Mouse (Mus musculus) cerebellum, adult 18-20 months (tissue): Measurements from ENCODE around the gene Pold2.
A peak's percentile ranks its signal among the peaks of the same experiment; 100 is the strongest.

Experiments used
- DNase-seq, 2 experiments: peaks; one replicate each; pipeline ENCODE4 v3.0.0; 2021

Pold2 gene

DNA sequence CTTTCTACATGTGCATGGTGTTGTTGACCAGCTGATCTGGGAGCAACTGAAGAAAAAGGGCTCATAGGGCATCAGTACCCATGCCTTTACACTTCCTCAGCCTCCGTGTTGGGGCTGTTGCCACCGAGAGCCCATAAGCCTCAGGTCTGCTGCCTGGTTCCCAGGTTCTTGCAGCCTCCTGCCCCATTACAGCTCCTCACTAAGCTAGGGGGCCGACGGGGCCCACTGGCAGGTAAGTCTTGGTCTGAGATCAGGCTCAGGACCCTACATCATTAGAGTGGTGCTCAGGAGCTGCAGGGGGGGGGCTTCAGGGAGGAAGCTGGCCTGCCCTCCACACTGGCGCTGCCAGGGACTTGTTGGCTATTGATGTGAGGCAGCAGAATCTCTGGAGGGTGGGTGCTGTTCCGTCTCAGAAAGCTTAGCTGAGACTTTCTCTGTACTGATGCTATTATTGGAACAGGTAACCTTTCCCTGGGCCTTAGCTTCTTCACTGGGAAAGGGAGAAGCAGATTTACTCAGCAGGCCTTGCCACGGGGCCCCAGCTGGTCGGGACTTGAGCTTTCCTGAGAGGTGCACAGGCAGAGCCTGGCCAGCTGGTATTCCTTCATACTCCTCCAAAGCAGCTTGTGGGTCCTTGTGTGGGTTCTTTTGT, 21.5 kb downstream of the Pold2 start:
- DNase-seq, result no peak

DNA sequence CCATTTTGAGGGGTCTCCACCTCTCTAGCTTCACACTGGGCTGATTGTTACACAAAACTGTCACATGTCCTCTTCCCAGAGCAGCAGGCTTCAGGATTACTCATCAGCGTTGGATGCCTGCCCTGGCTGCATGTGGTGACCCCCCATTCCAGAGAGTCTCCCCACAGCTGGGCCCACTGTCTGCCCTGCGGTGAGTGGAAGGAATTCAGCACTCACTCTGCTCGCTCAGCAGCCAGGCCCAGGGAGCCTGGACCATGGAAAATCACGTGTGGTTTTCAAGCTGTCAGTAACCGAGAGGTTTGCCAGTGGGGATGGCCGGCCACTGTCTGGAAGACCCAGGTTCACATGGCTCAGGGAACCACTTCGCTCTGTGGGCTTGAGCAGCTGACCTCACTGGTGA, 22.2 kb downstream of the Pold2 start:
- no peak for DNase-seq

DNA sequence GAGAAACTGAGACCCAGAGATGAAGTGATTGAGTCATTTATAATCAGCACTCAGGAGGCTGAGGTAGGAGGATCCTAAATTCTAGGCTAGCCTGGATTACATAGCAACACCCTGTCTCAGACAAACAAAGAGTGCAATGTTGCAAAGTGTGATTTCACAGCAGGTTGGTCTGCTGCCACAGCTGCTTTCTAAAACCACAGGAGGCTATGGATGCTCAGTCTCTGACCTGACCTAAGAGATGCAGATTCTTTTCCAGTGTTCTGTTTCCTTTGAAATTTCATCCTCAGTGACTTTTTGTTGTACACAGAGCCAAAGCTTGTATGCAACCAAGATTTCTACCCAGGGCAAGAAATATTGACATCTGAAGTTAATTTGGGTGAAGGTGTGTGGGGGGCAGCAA, 22.6 kb downstream of the Pold2 start:
- no peak for DNase-seq

DNA sequence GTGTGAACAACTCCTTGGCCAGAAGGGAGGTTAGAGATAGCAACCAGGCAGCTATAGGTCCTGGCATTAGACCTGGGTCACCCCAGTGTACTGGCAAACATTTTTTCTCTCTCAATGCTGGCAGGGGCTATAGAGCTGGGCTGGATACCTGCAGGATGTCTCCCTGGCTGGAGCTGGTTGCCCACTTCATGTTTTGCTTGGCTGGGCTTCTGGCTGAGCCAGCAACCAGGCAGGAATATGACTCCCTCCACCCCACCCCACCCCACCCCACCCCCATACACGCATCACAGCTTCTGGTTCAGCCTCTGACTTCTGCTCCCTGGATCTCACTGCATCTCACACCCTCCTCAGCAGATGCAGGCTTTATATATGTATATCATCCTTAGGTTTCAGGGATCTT, 25.8 kb downstream of the Pold2 start:
- no peak for DNase-seq

DNA sequence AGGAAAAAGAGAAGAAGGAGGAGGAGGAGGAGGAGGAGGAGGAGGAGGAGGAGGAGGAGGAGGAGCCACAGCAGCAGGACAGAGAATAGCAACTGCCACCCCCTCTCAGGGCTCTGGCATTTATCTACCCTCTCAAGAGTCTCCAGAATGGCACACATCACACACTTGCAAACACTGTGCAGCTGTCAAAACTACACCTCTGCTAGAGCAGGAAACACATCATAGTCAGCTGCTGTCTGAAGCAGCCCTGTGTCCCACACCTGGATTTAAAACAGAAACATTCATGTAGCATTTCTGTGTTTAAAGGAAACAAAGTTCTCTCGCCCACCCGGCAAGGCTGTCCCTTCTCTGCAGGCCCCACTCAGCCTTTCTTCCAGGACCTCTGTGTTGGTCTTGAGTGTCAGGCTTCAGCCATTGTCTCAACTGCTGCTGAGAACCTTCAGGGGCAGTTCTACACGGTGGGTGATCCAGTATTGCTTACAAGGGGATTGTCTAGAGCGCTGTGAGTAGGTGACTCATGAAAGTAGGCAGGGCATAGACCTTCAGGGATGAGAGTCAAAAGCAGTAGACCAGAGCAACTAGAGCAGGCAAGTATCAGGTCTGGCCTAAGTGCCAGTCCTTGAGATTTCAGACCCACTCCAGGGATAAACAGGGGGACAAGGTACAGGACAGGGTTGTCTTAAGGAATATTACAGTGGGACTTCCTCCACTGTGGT, 26.9 kb downstream of the Pold2 start:
- no peak for DNase-seq

GRCm38 (mm10) chr11:5850452-5850851, 27.6 kb downstream of the Pold2 start:
- no peak for DNase-seq

DNA sequence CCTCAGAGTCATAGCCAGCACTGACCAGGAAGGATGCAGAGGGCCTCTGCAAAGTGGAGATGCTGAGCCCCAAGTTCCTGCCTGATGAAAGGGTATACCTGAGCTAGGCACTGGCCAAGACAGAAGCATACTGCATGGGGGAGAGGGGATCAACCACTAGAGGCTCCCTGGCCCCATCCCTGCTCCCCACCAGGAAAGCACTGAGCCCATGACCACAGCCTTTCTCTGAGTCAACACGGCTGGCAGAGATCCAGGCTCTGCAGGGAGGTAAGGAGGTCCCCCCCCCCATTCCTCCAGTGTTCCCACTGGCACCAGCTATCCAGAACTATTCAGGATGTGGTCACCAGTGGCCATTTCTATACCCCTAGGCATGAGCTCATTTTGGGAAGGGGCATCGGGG, 28.8 kb downstream of the Pold2 start:
- DNase-seq, result no peak

DNA sequence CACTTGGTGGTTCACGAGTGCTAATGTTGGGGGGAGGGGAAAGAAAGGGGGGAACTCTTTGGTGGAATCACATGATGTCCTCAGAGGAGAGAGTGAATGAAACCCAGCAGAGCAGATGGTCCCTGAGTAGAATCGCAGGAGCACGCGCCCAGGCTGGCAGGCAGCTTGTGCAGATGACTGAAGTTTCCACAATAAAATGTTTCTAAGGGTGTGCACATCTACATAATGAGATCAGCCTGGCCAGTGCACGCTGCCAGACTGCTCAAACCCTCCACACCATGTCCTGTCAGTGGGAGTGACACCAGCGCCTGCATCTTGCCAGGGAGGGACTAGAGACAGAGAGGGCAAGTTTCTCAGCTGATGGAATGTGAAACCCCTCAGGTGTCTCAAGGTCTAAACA, 29.4 kb downstream of the Pold2 start:
- DNase-seq, result no peak

GRCm38 (mm10) chr11:5846639-5847345, 31.3 kb downstream of the Pold2 start:
- DNase-seq, result no peak

DNA sequence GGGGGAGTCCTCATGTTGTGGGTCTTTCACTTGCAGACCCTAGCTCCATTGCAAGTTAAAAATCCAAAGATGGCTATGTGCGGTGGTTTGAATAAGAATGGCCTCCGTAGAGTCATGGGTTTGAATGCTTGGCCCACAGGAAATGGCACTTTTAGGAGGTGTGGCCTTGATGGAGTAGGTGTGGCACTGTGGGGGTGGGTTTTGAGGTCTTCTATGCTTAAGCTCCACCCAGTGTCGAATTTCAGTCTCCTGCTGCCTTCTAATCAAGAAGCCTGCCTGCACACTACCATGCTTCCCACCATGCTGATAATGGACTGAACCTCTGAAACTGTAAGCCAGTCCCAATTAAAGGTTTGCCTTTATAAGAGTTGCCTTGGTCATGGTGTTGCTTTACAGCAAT, 35.0 kb downstream of the Pold2 start:
- DNase-seq, result no peak

DNA sequence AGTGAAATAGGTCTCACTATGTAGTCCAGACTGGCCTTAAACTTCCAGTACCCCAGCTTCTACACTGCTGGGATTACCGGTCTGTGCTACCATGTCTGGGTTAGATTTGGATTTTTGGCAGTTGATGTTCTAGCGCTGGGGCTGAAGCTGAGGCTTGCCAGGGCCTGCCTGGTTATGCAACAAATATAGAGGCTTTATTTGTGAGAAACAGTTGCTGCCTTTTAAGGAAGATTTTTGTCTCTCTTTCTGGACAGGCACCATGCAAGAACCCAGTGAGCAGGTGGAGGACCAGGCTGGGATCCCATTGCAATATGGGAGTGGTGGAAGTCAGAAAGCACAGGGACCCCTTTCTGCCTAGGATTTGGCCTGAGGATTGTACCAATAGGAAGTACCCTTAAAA, 36.3 kb downstream of the Pold2 start:
- DNase-seq, result no peak

- no peak for DNase-seq
These were observed 37.7 kb downstream of the Pold2 start for GRCm38 (mm10) chr11:5840346-5840745.

DNA sequence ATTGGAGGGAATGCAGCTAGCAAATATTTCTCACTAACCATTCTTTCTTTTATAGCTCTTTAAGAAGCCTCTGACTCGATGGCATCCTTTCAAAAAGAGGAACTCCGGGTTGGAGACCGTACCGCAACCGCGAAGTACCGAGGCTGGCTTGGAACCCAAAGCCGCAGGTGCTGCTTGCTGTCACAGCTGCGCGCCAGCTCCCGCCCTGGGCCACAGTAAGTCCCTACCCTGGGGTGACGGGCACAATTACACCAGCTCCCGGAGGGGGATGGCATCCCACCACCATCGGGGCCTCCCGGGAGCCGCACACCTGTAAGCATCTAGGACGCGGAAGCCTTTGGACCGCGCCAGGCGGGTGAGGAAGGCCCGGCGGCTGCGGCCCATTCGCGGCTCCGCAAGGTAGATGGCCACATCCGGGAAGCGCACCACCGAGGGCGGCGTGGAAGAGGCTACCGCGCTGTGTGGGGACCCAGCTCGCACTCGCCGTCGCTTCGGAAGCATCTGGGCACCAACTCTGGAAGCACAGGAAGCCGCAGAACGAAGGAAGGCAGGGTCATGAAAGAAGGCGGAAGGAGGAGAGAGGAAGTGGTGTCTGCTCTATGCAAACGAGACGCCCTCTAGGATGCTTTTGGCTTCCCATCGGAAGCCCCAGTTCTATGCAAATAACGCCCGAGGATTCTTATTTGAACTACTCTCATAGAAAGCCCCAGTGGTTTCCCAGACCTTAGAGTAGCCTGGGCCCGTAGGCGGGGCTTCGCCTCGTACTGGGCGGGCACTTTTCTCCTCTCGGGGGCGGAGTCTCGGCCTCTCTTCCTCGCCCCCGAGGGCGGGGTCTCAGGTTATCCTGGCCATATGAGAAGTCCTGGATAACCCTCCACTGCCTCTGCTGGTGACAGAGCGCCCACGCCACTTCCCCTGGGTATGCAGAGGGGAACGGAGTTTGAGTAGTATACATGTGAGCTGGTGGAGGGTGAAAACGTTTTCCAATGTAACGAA, 40.5 kb downstream of the Pold2 start, which contains the start of gene Polm:
Polm (minus strand) TSS at position 766 of the 996 bp plus-strand sequence.
- DNase-seq, result peak; percentile 96 to 97

- DNase-seq, result peak; percentile 43 to 45
These were observed 42.0 kb downstream of the Pold2 start for GRCm38 (mm10) chr11:5836126-5836525.

- DNase-seq, result no peak
These were observed 43.0 kb downstream of the Pold2 start for GRCm38 (mm10) chr11:5835057-5835456.

DNA sequence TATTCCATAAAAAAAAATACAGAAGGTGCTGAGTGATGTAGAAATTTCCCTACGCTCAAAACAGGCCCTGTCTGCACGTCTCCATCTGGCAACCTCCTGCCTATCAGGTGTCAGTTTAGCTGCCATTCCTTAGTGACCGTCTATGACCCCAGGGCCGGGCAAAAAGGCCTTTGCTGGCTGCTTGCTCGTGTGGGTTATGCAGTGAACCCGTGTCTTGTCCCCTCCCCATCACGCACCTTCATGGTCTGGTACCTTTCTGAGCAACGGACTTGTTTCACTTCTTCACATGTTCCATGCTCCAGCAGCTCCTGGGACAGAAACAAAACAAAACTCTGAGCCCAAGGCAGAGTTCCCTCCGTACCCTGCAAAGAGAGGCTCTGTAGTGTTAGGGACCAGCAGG, 43.6 kb downstream of the Pold2 start:
- DNase-seq, result no peak

DNA sequence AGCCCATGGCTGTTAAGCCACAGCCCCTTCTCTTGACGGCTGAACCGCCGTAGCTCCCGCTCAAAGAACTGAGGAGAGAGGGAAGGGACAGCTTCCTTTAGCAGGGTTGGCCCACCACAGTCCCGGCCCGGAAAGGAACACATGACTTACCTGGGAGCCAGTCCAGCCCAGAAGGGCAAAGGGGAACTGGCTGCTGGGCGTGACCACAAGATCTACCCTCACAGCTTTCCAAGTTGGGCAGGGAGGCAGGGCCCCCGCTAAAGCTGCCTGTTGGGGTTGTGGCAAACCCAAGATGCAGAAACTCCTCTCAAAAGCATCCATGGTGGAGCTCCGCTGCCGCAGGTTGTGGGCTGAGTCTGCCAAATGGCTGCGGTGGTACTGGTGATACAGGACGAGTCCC, 48.8 kb downstream of the Pold2 start:
- no peak for DNase-seq

DNA sequence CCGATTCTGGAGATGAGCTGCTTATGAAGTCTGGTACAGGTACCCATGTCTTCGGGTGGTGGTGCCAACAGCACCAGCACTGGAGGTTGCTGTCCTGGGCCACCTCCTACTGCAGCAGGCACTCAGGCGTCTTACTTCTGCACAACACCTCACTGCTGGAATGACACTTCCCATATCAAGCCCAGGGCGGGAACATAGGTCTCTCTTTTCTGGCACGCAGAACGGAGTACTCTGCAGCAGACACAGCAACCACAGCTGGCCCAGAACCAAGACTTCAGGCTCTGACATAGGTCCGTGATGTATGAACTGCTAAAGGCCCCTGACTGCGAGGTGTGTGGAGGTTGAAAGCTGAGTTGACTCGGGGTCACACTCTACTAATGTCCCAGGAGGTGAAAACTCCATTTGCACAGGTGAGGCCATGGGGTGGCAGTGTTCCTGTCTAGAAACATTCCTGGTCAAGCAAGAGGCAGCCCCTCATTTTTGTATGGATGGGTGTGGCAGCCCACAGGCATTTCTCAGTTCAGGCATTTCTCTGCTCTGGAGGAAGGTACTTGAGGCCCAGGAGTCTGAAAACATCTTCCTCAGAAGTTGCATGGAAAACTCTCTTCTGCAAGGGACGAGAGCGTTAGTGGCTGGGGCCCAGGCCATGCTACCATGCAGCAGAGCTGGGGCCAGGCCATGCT, 49.4 kb downstream of the Pold2 start:
- DNase-seq, result no peak

GRCm38 (mm10) chr11:5827931-5828330, 50.2 kb downstream of the Pold2 start:
- DNase-seq, result no peak

DNA sequence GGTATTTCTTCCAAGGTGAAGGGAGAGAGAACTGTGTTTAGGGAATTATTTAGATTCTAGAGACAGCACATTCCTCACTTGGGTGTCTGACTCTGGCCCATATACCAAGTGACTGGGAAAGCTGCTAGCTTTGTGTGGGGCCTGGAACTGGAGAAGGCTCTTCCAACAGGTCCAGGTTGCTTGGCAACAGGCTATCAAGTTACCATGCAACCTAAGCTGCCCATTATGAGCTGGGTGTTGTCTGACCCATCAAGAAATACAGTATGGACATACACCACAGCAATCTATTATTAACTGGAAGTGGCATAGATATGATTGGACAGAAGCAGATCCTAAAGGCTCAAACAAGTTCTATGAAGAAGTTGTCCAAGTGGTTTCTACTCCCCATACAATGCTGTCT, 52.7 kb downstream of the Pold2 start:
- DNase-seq, result no peak
